Mouse (Mus musculus) MEL (cell line): ENCODE data around the gene Creb3l2.

Experiments
- CTCF ChIP-seq, 3 experiments: IDR thresholded peaks in 2 of 3; conservative IDR thresholded peaks in 1 of 3; 2 replicates each; pipeline ENCODE4 v1.5.1; 2011 to 2012; ENCODE audit warnings: low read length in 3 of 3, low read depth in 2 of 3, mild to moderate bottlenecking in 2 of 3, improper control_type of control experiment in 1 of 3, inconsistent platforms in 1 of 3, mixed read lengths in 1 of 3, moderate library complexity in 1 of 3; ENCODE audit not compliant: control insufficient read depth in 1 of 3, insufficient read depth in 1 of 3, poor library complexity in 1 of 3, severe bottlenecking in 1 of 3
- EP300 ChIP-seq, 2 experiments: IDR thresholded peaks; 2 replicates each; pipeline ENCODE4 v1.6.1; 2011; ENCODE audit warnings: improper control_type of control experiment in 2 of 2, low read length in 2 of 2, low read depth in 1 of 2, mild to moderate bottlenecking in 1 of 2
- HCFC1 ChIP-seq: IDR thresholded peaks from 2 replicates; pipeline ENCODE4 v1.6.1; 2012; ENCODE audit warnings: low read depth, mild to moderate bottlenecking, inconsistent platforms, low read length, improper control_type of control experiment, moderate library complexity
- KAT2A ChIP-seq: conservative IDR thresholded peaks from 2 replicates; pipeline ENCODE4 v1.6.1; 2012; ENCODE audit warnings: low read depth, low read length, improper control_type of control experiment, inconsistent platforms
- NRF1 ChIP-seq: IDR thresholded peaks from 2 replicates; pipeline ENCODE4 v1.6.1; 2014; ENCODE audit warnings: low read depth, mild to moderate bottlenecking, inconsistent platforms, low read length, improper control_type of control experiment, moderate library complexity; ENCODE audit not compliant: poor library complexity, insufficient read depth, severe bottlenecking
- POLR2AphosphoS2 ChIP-seq: IDR thresholded peaks from 2 replicates; pipeline ENCODE4 v1.6.1; 2011; ENCODE audit warnings: low read length, improper control_type of control experiment
- TAL1 ChIP-seq: IDR thresholded peaks from 2 replicates; pipeline ENCODE4 v1.6.1; 2012; ENCODE audit warnings: mild to moderate bottlenecking, inconsistent platforms, low read length, moderate library complexity, mixed read lengths
- TBP ChIP-seq: IDR thresholded peaks from 2 replicates; pipeline ENCODE4 v1.8.0; 2011; ENCODE audit warnings: low read depth, low read length, improper control_type of control experiment
- USF1 ChIP-seq: IDR thresholded peaks from 2 replicates; pipeline ENCODE4 v1.6.1; 2014; ENCODE audit warnings: low read depth, mild to moderate bottlenecking, inconsistent platforms, low read length, improper control_type of control experiment, moderate library complexity
- USF2 ChIP-seq, 2 experiments: IDR thresholded peaks; 2 replicates each; pipeline ENCODE4 v1.6.1; 2011 to 2012; ENCODE audit warnings: improper control_type of control experiment in 2 of 2, low read length in 2 of 2, borderline replicate concordance in 1 of 2, inconsistent platforms in 1 of 2, low read depth in 1 of 2, mild to moderate bottlenecking in 1 of 2; ENCODE audit not compliant: insufficient read depth in 1 of 2
- ZNF384 ChIP-seq: IDR thresholded peaks from 2 replicates; pipeline ENCODE4 v1.6.1; 2012; ENCODE audit warnings: low read depth, mild to moderate bottlenecking, inconsistent platforms, low read length, improper control_type of control experiment

- TF ChIP-seq USF2 (IDR thresholded peaks at IDR 0.05; ENCODE audit: borderline replicate concordance in 1 of 2, insufficient read depth in 1 of 2, low read depth in 1 of 2, low read length in 2 of 2) = no peak
- TF ChIP-seq NRF1 = no peak
- no peak for TF ChIP-seq KAT2A
- no peak for TF ChIP-seq ZNF384
- no peak for TF ChIP-seq CTCF (IDR thresholded peaks at IDR 0.05 in 2 of 3, conservative IDR thresholded peaks at IDR 0.05 in 1 of 3; ENCODE audit: control insufficient read depth in 1 of 3, insufficient read depth in 1 of 3, low read depth in 2 of 3, low read length in 3 of 3, poor library complexity in 1 of 3, severe bottlenecking in 1 of 3)
- TF ChIP-seq TAL1 = no peak
- TF ChIP-seq USF1 = no peak
- no peak for TF ChIP-seq POLR2AphosphoS2
- no peak for TF ChIP-seq EP300 (IDR thresholded peaks at IDR 0.05; ENCODE audit: low read depth in 1 of 2, low read length in 2 of 2)
- no peak for TF ChIP-seq HCFC1
- no peak for TF ChIP-seq TBP
These were observed 126.5 kb downstream of the Creb3l2 start for GRCm38 (mm10) chr6:37315440-37315839.
